ENCODE assay signal across 9 mouse cellular contexts in the genomic region with DNA sequence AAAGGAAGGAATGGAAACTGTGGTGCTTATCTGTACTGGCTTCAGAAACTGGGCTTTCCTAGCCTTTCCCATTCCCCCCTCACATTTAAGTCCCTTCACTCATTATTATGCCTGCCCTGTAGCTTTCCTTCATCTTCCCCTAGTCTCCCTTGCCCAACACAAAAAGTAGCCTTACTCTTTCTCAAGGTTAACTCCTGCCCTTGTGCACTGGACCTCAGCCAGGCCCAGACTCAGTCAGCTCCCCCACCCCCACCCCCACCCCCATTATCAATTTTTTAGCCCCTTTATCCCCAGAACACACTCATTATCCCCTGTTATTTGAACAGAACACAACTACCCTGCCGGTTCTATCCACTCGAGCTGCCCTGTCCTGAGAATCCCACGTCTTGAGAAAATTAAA. TPM values are rescaled to one million over a fixed set of nuclear protein-coding genes. Genes with fewer than 3 reads are reported as not detected.
DNase-seq lines count a peak whose midpoint lies in the region; ATAC-seq lines count a peak whose summit lies in the region.
"Had no signal": no experiment of that assay in that cellular context is flagged by ENCODE, and none has a peak within 500 bp of the region (broad histone marks: within the 10 kb centered on the region; RNA-seq: fewer than 3 reads in every experiment).

No protein-coding gene starts in this region.

- peak overlapping the region; percentile 46 for H3K4me2 ChIP-seq in kidney, embryonic 14.5 days (replicated peaks; ENCODE audit: low read depth, low read length)
- peak overlapping the region; percentile 42; the same call in 1 of the 2 replicates for H3K4me2 ChIP-seq in hindbrain, embryonic 11.5 days (replicated peaks; ENCODE audit: low read depth, low read length)
- peak overlapping the region; percentile 40 for H3K4me2 ChIP-seq in midbrain, embryonic 11.5 days

- DNase-seq in kidney, postnatal 10 days, result no peak
- DNase-seq in c-Kit-negative CD71-positive TER-119-positive erythroid progenitor cells, embryonic 14.5 days (ENCODE audit: low read depth, low spot score), result peak; percentile 6
- no peak for DNase-seq in hindbrain, embryonic 11.5 days (ENCODE audit: low spot score)
- no peak for DNase-seq in midbrain, embryonic 11.5 days (ENCODE audit: low spot score, missing footprints)
- DNase-seq in adrenal gland, postnatal 36 days, result no peak
- no peak for DNase-seq in cerebellum, postnatal 4 days (ENCODE audit: low spot score in 2 of 2)
- no peak for DNase-seq in adrenal gland, postnatal 10 days
- DNase-seq: retina, postnatal 1 day had no signal

- peak overlapping the region; percentile 52; the same call in 1 of the 2 replicates for H3K9ac ChIP-seq in kidney, embryonic 14.5 days (ENCODE audit: low read depth, low read length)
- H3K9ac ChIP-seq in hindbrain, embryonic 11.5 days (ENCODE audit: low read depth, low read length), result no peak overlapping the region; the same call in 1 of the 2 replicates
- H3K9ac ChIP-seq in midbrain, embryonic 11.5 days (ENCODE audit: low read length), result peak overlapping the region; percentile 44

- peaks cover 7% of the 10 kb centered on the region; the same call in 1 of the 2 replicates for H3K4me1 ChIP-seq in kidney, embryonic 14.5 days (ENCODE audit: control insufficient read depth, insufficient read depth, low read length)
- H3K4me1 ChIP-seq in hindbrain, embryonic 11.5 days (replicated peaks; ENCODE audit: control insufficient read depth, insufficient read depth, low read length), result no peaks in the 10 kb centered on the region; the same call in 1 of the 2 replicates
- H3K4me1 ChIP-seq in midbrain, embryonic 11.5 days (ENCODE audit: control insufficient read depth, insufficient read depth, low read length), result peaks cover 5% of the 10 kb centered on the region; the same call in 1 of the 2 replicates

- H3K27ac ChIP-seq in kidney, embryonic 14.5 days (ENCODE audit: low read depth, low read length), result no peak overlapping the region
- H3K27ac ChIP-seq in hindbrain, embryonic 11.5 days (ENCODE audit: low read depth, low read length), result no peak overlapping the region
- no peak overlapping the region for H3K27ac ChIP-seq in midbrain, embryonic 11.5 days (ENCODE audit: low read depth, low read length)

- ATAC-seq in kidney, embryonic 14.5 days (ENCODE audit: low FRiP score, low TSS enrichment), result no peak
- no peak for ATAC-seq in hindbrain, embryonic 11.5 days (ENCODE audit: low FRiP score)
- ATAC-seq in midbrain, embryonic 11.5 days (ENCODE audit: low FRiP score), result no peak

- H3K27me3 ChIP-seq in kidney, embryonic 14.5 days (ENCODE audit: control insufficient read depth, insufficient read depth, low read length), result no peaks in the 10 kb centered on the region
- H3K27me3 ChIP-seq in hindbrain, embryonic 11.5 days (ENCODE audit: control insufficient read depth, insufficient read depth, low read length), result no peaks in the 10 kb centered on the region
- no peaks in the 10 kb centered on the region for H3K27me3 ChIP-seq in midbrain, embryonic 11.5 days (ENCODE audit: control insufficient read depth, insufficient read depth, low read length)

- H3K36me3 ChIP-seq in kidney, embryonic 14.5 days (ENCODE audit: control insufficient read depth, insufficient read depth, low read length), result no peaks in the 10 kb centered on the region
- H3K36me3 ChIP-seq in hindbrain, embryonic 11.5 days (ENCODE audit: control insufficient read depth, insufficient read depth, low read length), result no peaks in the 10 kb centered on the region
- H3K36me3 ChIP-seq in midbrain, embryonic 11.5 days (ENCODE audit: control insufficient read depth, insufficient read depth, low read length), result no peaks in the 10 kb centered on the region

- 63% methylated on average over 3 of the region's 3 CpGs for WGBS in kidney, embryonic 14.5 days
- 68% methylated on average over 3 of the region's 3 CpGs for WGBS in hindbrain, embryonic 11.5 days
- 55% methylated on average over 3 of the region's 3 CpGs for WGBS in midbrain, embryonic 11.5 days

- peak overlapping the region; percentile 78 for H3K4me3 ChIP-seq in kidney, embryonic 14.5 days (ENCODE audit: low read length)
- no peak overlapping the region for H3K4me3 ChIP-seq in hindbrain, embryonic 11.5 days (ENCODE audit: low read depth, low read length)
- peak overlapping the region; percentile 78 for H3K4me3 ChIP-seq in midbrain, embryonic 11.5 days (ENCODE audit: low read depth, low read length)

- no peaks in the 10 kb centered on the region for H3K9me3 ChIP-seq in kidney, embryonic 14.5 days (ENCODE audit: control insufficient read depth, low read length)
- H3K9me3 ChIP-seq in hindbrain, embryonic 11.5 days (ENCODE audit: control insufficient read depth, low read length), result no peaks in the 10 kb centered on the region
- H3K9me3 ChIP-seq in midbrain, embryonic 11.5 days (ENCODE audit: control insufficient read depth, low read length), result no peaks in the 10 kb centered on the region

RNA-seq across cellular contexts. Expression of a gene that starts 1.0 kb away (rescaled TPM):
- 9.3 and 25.3 TPM in 2 replicates for polyA plus RNA-seq in kidney, embryonic 14.5 days (2014; fragmentation: Nextera tagmentation; extraction: Ambion mirVana)
- 21.3 and 23.7 TPM in 2 replicates for polyA plus RNA-seq in hindbrain, embryonic 11.5 days (2014; fragmentation: Nextera tagmentation; extraction: Ambion mirVana)
- 19.4 and 22.4 TPM in 2 replicates for polyA plus RNA-seq in midbrain, embryonic 11.5 days (2014; fragmentation: Nextera tagmentation; extraction: Ambion mirVana)
- 10 to 100 TPM; 38.5 to 41.8 TPM for total RNA-seq in adrenal gland, postnatal 36 days (2021)
- total RNA-seq in adrenal gland, postnatal 10 days (2021), result 10 to 100 TPM; 23.2 to 25.1 TPM
